Mouse (Mus musculus): ENCODE measurements around the gene Gm5414.

The Gm5414 gene

GRCm38 (mm10) chr15:101627884-101628283, at the start of gene Gm5414:
Gm5414 (minus strand) TSS chr15:101628188.
- DNase-seq (ENCODE audit: low read depth): no peak

GRCm38 (mm10) chr15:101675978-101676377, 48.0 kb upstream of the Gm5414 start:
- DNase-seq (ENCODE audit: low read depth): no peak

- no peak for DNase-seq (ENCODE audit: low read depth)
Observed at GRCm38 (mm10) chr15:101652736-101653265, 24.8 kb upstream of the Gm5414 start.

GRCm38 (mm10) chr15:101647280-101647679, 19.3 kb upstream of the Gm5414 start, which contains the start of gene Gm5478:
Gm5478 (minus strand) TSS chr15:101647380.
- no peak for DNase-seq (ENCODE audit: low read depth)

DNA sequence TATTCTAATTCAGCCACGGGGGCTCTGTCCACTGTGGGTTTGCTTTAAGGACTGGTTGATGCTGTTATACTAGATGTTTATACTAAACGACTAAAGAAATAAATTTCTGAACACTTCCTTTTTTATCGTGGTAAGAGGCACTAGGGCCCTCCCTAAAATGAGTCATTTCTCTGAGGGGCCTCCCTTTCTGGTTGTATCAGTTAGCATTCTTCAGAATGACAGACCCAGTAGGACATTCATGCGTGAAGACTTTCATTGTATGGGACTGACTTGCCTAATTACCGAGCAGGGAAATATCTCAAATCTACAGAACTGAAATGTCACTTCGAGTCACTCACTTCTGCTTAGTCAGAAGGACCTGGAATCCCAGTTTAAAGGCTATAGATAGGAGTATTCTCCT, 28.9 kb downstream of the Gm5414 start:
- DNase-seq (ENCODE audit: low read depth): no peak

GRCm38 (mm10) chr15:101588216-101588615, 39.8 kb downstream of the Gm5414 start:
- DNase-seq (ENCODE audit: low read depth): no peak

GRCm38 (mm10) chr15:101584456-101584855, 43.5 kb downstream of the Gm5414 start:
- DNase-seq (ENCODE audit: low read depth): no peak

DNA sequence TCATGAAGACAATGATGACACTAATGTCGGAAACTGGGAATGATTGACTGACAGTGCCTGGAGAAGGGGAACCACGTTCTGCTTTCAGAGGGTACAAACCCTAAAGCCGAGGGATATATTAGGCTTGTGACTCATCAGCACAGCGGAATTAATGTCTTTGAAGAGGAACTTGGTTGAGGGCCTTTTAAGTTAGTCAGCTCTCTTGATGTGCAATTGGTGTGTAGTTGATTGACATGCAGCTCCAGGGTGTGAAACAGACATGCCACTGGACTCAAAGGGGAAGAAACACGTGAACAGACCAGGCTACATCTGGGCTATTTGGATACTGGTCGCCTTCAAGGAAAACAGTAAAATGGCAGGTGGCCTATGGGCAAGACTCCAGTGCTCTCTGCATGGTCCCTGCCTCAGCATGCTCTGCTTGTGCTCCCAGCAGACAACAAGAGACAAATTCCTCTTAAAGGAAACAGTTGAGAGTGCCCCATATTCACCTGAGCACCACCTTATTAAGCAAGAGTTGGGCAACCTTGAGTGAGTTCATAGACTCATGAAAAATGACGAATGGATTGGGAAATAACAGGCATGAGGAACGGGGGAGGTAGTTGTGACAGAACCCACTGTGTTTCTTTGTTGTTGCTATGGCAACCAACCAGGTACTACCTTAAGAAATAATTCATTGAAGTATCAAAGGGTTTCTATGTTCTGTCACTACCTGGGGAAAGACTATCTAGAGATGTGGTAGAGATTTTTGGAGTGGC, 44.6 kb downstream of the Gm5414 start:
- no peak for DNase-seq (ENCODE audit: low read depth)

DNA sequence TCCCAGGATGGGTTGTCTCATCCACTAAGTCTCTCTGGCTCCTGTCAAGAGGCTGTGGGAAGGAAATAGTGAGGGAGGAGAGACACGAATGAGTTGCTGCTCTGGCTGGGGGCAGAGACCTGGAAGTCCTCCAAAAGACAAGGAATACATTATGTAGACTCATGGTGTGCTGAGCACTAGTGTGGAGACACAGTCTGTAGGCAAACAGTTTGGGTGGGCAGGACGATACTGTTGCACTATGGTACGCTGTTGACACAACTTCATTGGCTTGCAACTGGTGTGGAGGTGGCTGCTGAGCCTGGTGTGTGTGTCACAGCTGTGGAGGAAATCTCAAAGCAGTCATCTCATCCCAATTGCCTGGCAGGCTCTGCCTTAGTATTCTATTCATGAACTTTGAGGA, 46.3 kb downstream of the Gm5414 start:
- DNase-seq (ENCODE audit: low read depth): no peak

DNA sequence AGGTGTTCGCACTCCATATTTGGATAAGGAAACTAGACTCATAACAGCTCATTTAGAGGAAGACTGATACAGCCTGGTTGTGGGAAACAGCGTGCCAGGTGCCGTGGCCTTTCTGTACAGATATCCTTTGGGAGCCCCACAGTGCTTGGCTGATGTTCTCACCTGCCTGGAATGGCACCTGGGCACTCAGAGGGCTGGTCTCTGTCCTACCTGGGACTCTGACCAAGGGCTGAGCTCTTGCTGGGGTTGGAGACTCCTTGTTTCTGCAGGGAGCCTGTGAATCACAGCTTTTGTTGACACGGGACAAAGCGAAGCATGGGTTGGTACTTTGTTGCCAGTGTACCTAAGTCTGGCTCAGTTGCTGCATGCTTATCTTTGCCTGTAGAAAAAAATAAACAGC, 52.5 kb downstream of the Gm5414 start:
- DNase-seq (ENCODE audit: low read depth): no peak
